Mouse (Mus musculus) ES-E14 (cell line): ENCODE results near the gene Adh7. TPM values are rescaled to one million over a fixed set of nuclear protein-coding genes. Genes with fewer than 3 reads are reported as not detected.

ENCODE experiments used
- DNase-seq: peaks from one replicate; pipeline ENCODE4 v3.0.0-alpha.2; 2013; ENCODE audit warnings: low read depth, low spot score
- H3K27ac ChIP-seq: 2 replicates; pipeline ENCODE4 v1.5.1; 2012; ENCODE audit warnings: low read depth, mild to moderate bottlenecking, low read length, moderate library complexity, mixed read lengths; ENCODE audit not compliant: poor library complexity, insufficient read depth, severe bottlenecking
- H3K36me3 ChIP-seq: 2 replicates; pipeline ENCODE4 v1.6.1; 2012; ENCODE audit warnings: mild to moderate bottlenecking, low read length, moderate library complexity, mixed read lengths; ENCODE audit not compliant: control insufficient read depth, poor library complexity, insufficient read depth, severe bottlenecking
- H3K4me1 ChIP-seq, 2 experiments: fragments of 150-350 bp in 1 of 2; sonication (generic) in 1 of 2; 2 replicates each; pipeline ENCODE4 v1.6.1; 2012; ENCODE audit warnings: low read length in 2 of 2, mild to moderate bottlenecking in 1 of 2, mixed read lengths in 1 of 2; ENCODE audit not compliant: control insufficient read depth in 2 of 2, insufficient read depth in 2 of 2, poor library complexity in 1 of 2
- H3K4me3 ChIP-seq, 2 experiments: fragments of 150-350 bp in 1 of 2; sonication (generic) in 1 of 2; 2 replicates each; pipeline ENCODE4 v1.5.1; 2012; ENCODE audit warnings: low read length in 2 of 2, low read depth in 1 of 2, mild to moderate bottlenecking in 1 of 2, mixed read lengths in 1 of 2; ENCODE audit not compliant: insufficient read depth in 1 of 2, poor library complexity in 1 of 2, severe bottlenecking in 1 of 2
- H3K9ac ChIP-seq: 2 replicates; pipeline ENCODE4 v1.6.1; 2012; ENCODE audit warnings: low read depth, mild to moderate bottlenecking, low read length, mixed read lengths; ENCODE audit not compliant: poor library complexity, insufficient read depth, severe bottlenecking
- H3K9me3 ChIP-seq: fragments of 150-350 bp; sonication (generic); 2 replicates; pipeline ENCODE4 v1.6.1; 2012; ENCODE audit warnings: low read depth, mild to moderate bottlenecking, low read length; ENCODE audit not compliant: control insufficient read depth, insufficient read depth
- CHD2 ChIP-seq: IDR thresholded peaks from 2 replicates; pipeline ENCODE4 v1.6.1; 2014; ENCODE audit warnings: mild to moderate bottlenecking, low read depth, low read length, inconsistent platforms
- HCFC1 ChIP-seq: IDR thresholded peaks from 2 replicates; pipeline ENCODE4 v1.6.1; 2012; ENCODE audit warnings: low read length, inconsistent platforms, borderline replicate concordance; ENCODE audit not compliant: insufficient read depth
- MAFK ChIP-seq: IDR thresholded peaks from 2 replicates; pipeline ENCODE4 v1.6.1; 2014; ENCODE audit warnings: mild to moderate bottlenecking, low read depth, low read length, inconsistent platforms; ENCODE audit not compliant: insufficient read depth
- ZC3H11A ChIP-seq: IDR thresholded peaks from 2 replicates; pipeline ENCODE4 v1.6.1; 2012; ENCODE audit warnings: low read depth, mild to moderate bottlenecking, inconsistent platforms, low read length, borderline replicate concordance
- ZNF384 ChIP-seq: IDR thresholded peaks from 2 replicates; pipeline ENCODE4 v1.6.1; 2012; ENCODE audit warnings: low read depth, low read length, inconsistent platforms
- in situ Hi-C, 2 experiments: fragments of 600-800 bp; cut with MboI; formaldehyde crosslinking; loops; one replicate each; pipeline ENCODE4 v1.15.1; 2025; ENCODE audit warnings: low sequenced_read_pairs in 2 of 2, inconsistent platforms in 1 of 2; ENCODE audit not compliant: unreplicated experiment in 2 of 2
- total RNA-seq: library from RNA; depleted of rRNA; stranded (reverse); fragments of 300-350 nt; gene quantifications from 2 replicates; pipeline ENCODE4 v1.2.3, GENCODE M21; 2012

Gene Adh7
- total RNA-seq, 1 experiment, result 0.36 TPM

GRCm38 (mm10) chr3:138221116-138221515, 3.6 kb downstream of the Adh7 start:
- Histone ChIP-seq H3K4me1 (peaks cover 0 to 6% of the 10 kb centered on the region in 2 experiments; a peak in 2 of 4 replicates), H3K4me3 (no peak overlapping the region), H3K9me3 (no peaks in the 10 kb centered on the region), H3K36me3 (no peaks in the 10 kb centered on the region), H3K27ac (no peak overlapping the region), H3K9ac (no peak overlapping the region)
- in situ Hi-C loops, result no loop called here
- no peak for DNase-seq
- TF ChIP-seq MAFK (no peak), ZNF384 (no peak), ZC3H11A (no peak), CHD2 (no peak), HCFC1 (no peak)

- no peaks in the 10 kb centered on the region for H3K36me3 ChIP-seq
- H3K9me3 ChIP-seq, result no peaks in the 10 kb centered on the region
- DNase-seq, result peak; percentile 36
- H3K27ac ChIP-seq, result no peak overlapping the region
- in situ Hi-C loops, result no loop called here
- H3K4me1 ChIP-seq, result peaks cover 0 to 6% of the 10 kb centered on the region in 2 experiments; a peak in 2 of 4 replicates
- TF ChIP-seq ZC3H11A, result no peak
- TF ChIP-seq HCFC1, result no peak
- TF ChIP-seq MAFK, result no peak
- no peak for TF ChIP-seq CHD2
- no peak for TF ChIP-seq ZNF384
- H3K9ac ChIP-seq, result no peak overlapping the region
- H3K4me3 ChIP-seq, result no peak overlapping the region
Observed at GRCm38 (mm10) chr3:138222511-138222910, 5.0 kb downstream of the Adh7 start.

GRCm38 (mm10) chr3:138222952-138223351, 5.4 kb downstream of the Adh7 start:
- in situ Hi-C loops, result no loop called here
- peaks cover 0 to 6% of the 10 kb centered on the region in 2 experiments; a peak in 2 of 4 replicates for H3K4me1 ChIP-seq
- H3K36me3 ChIP-seq, result no peaks in the 10 kb centered on the region
- no peak for TF ChIP-seq HCFC1
- TF ChIP-seq ZC3H11A, result peak; percentile 49; the same call in 1 of the 2 replicates
- no peak for TF ChIP-seq CHD2
- no peak for TF ChIP-seq ZNF384
- peak; percentile 66 for DNase-seq
- H3K9me3 ChIP-seq, result no peaks in the 10 kb centered on the region
- no peak overlapping the region for H3K4me3 ChIP-seq
- no peak overlapping the region for H3K27ac ChIP-seq
- no peak overlapping the region for H3K9ac ChIP-seq

GRCm38 (mm10) chr3:138224363-138224954, 6.9 kb downstream of the Adh7 start:
- DNase-seq, result no peak
- Histone ChIP-seq H3K4me3 (no peak overlapping the region), H3K9me3 (no peaks in the 10 kb centered on the region), H3K9ac (no peak overlapping the region), H3K27ac (no peak overlapping the region), H3K36me3 (no peaks in the 10 kb centered on the region), H3K4me1 (peaks cover 0 to 6% of the 10 kb centered on the region in 2 experiments; a peak in 2 of 4 replicates)
- TF ChIP-seq ZC3H11A (no peak), CHD2 (no peak), HCFC1 (no peak), MAFK (no peak), ZNF384 (no peak)
- in situ Hi-C loops, result no loop called here

GRCm38 (mm10) chr3:138225331-138225730, 7.8 kb downstream of the Adh7 start:
- no peak for TF ChIP-seq ZNF384
- no peak for TF ChIP-seq HCFC1
- no peak for TF ChIP-seq MAFK
- TF ChIP-seq ZC3H11A, result no peak
- TF ChIP-seq CHD2, result no peak
- Histone ChIP-seq H3K4me3 (no peak overlapping the region), H3K9me3 (no peaks in the 10 kb centered on the region), H3K27ac (no peak overlapping the region), H3K4me1 (peaks cover 0 to 6% of the 10 kb centered on the region in 2 experiments; a peak in 2 of 4 replicates), H3K9ac (no peak overlapping the region), H3K36me3 (no peaks in the 10 kb centered on the region)
- in situ Hi-C loops, result no loop called here
- no peak for DNase-seq
